Mouse (Mus musculus) cortical plate, adult 2 months (tissue): Measurements from ENCODE around the gene Prkd1. TPM values are rescaled to one million over a fixed set of nuclear protein-coding genes. Genes with fewer than 3 reads are reported as not detected.

ENCODE experiments used
- H3K27ac ChIP-seq: fragments of 200-500 bp; 2 replicates; pipeline ENCODE4 v1.5.1; 2012; ENCODE audit warnings: low read length, control low read depth, inconsistent platforms; ENCODE audit not compliant: insufficient read depth
- H3K4me1 ChIP-seq: fragments of 200-500 bp; 2 replicates; pipeline ENCODE4 v1.6.1; 2011; ENCODE audit warnings: low read length; ENCODE audit not compliant: control insufficient read depth, insufficient read depth
- H3K4me3 ChIP-seq: fragments of 200-500 bp; 2 replicates; pipeline ENCODE4 v1.5.1; 2011; ENCODE audit warnings: mild to moderate bottlenecking, low read length, control low read depth; ENCODE audit not compliant: insufficient read depth
- CTCF ChIP-seq: fragments of 200-500 bp; IDR thresholded peaks from 2 replicates; pipeline ENCODE4 v1.5.1; 2011; ENCODE audit warnings: mild to moderate bottlenecking, control low read depth, low read length; ENCODE audit not compliant: insufficient read depth; ENCODE audit errors: extremely low read depth
- POLR2A ChIP-seq: fragments of 200-500 bp; IDR thresholded peaks from 2 replicates; pipeline ENCODE4 v1.6.1; 2011; ENCODE audit warnings: mild to moderate bottlenecking, low read length, control low read depth; ENCODE audit not compliant: insufficient read depth; ENCODE audit errors: extremely low read depth
- polyA plus RNA-seq: library from polyadenylated mRNA; depleted of rRNA; stranded (reverse); fragments of >200 nt; gene quantifications from 2 replicates; pipeline ENCODE4 v1.2.3, GENCODE M21; 2012

Gene Prkd1
- polyA plus RNA-seq, 1 experiment, result 8.2 TPM

DNA sequence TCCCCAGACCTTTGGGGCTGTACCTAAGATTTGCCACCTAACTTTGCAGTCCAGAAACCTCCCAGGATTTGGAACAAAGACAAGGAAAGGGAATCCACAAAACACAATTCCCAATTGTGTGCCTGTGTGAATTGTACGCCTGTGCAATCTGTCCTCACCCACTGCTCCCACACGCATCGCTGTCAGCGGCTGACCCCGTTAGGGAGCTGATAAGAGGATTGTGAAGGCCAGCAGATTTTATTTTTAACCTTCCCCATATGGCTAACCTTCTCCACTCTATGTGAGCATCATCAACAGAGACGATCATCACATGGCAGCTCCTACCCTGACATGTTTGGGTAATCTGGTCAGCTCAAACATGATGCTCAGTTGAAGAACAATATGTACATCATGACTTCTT, 34.6 kb downstream of the Prkd1 start:
- TF ChIP-seq POLR2A (no peak), CTCF (no peak)
- Histone ChIP-seq H3K4me1 (peaks cover 3% of the 10 kb centered on the region; the same call in 1 of the 2 replicates), H3K27ac (no peak overlapping the region), H3K4me3 (no peak overlapping the region)

DNA sequence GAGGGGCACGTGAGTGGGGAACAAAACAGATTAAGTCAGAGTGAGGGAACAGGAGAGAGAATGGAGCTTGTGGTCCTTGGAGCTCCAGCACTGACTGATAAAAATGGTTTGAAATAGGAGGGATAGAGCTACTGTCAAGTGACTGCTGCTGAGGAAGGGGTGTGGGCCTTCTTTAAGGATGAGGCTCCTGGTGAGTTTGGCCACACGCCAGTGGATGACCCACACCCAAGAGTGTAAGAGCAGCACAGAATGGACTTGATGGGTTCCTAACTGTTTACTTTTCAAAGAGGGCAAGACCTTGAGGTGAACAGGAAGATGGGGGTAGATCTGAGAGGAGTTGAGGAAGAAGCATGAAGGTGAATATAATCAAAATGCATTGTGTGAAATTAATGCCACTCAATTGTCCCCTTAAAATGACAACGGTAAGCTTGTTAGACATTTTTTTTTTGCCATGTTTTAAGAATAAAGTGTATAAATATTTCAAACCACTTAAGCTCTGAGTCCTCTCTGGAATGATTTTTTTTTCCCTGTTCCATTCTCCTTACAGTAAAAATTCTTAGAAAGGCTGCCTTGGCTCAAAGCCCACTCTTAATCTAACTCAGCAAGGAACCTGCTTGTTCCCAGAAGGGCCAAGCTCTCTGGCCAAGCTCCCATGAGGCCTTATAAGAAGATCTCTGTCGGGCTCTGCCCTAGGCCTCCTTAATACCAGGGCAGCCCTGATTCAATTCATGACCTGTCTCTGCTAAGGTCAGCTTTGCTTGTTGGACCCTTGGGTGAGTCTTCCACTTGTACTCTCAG, 42.0 kb downstream of the Prkd1 start:
- Histone ChIP-seq H3K4me3 (no peak overlapping the region), H3K4me1 (no peaks in the 10 kb centered on the region), H3K27ac (no peak overlapping the region)
- TF ChIP-seq POLR2A, result no peak
- no peak for TF ChIP-seq CTCF

- Histone ChIP-seq H3K4me3 (no peak overlapping the region), H3K27ac (no peak overlapping the region)
- no peak for TF ChIP-seq POLR2A
- no peak for TF ChIP-seq CTCF
These were observed 49.5 kb downstream of the Prkd1 start for GRCm38 (mm10) chr12:50599370-50599769.

DNA sequence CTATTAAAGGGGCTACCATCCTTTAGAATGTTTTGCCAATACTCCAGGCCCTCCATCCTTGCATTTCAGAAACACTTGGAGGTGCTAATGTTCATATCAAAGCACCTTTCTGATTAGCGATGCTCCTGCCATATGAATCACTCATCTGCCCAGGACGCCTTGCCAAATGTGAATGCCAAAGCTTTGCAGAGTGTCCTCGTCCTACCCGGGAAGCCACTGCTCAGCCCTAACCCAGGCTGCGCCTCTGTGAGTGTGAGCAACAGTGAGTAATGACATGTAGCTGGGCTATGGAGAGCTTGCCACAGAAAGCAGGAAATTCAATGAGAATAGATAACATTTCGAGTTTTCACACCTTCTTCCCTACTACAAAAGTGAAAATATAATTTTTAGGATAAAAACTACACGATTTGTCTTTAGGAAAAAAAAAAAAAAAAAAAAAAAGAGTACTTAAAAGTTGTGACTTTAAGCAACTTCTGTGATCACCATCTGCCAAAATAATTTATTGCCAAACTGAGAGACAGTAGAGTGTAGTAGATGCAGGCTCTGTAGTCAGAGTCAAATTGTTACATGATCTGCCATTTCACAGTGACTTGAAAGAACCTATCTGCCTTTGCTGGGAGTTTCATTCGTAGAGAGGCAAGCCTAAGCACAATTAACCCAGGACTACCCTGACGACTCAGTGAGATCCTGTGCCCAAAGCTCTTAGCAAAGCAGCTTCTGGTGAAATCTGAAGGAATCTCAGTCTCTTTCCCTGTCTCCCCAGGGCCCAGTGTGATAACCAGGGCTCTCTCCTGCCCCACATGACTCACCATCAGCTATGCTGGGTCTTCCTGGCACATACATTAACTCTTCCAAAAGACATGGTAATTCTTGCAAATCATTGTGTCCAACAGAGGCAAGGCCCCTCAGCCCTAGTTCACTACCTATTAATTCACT, 50.6 kb downstream of the Prkd1 start:
- H3K27ac ChIP-seq, result no peak overlapping the region
- TF ChIP-seq POLR2A (no peak), CTCF (no peak)
- no peak overlapping the region for H3K4me3 ChIP-seq
- H3K4me1 ChIP-seq, result no peaks in the 10 kb centered on the region; the same call in 1 of the 2 replicates

More at GRCm38 (mm10) chr12:50599370-50599769, 49.5 kb downstream of the Prkd1 start:
- no peaks in the 10 kb centered on the region; the same call in 1 of the 2 replicates for H3K4me1 ChIP-seq

DNA sequence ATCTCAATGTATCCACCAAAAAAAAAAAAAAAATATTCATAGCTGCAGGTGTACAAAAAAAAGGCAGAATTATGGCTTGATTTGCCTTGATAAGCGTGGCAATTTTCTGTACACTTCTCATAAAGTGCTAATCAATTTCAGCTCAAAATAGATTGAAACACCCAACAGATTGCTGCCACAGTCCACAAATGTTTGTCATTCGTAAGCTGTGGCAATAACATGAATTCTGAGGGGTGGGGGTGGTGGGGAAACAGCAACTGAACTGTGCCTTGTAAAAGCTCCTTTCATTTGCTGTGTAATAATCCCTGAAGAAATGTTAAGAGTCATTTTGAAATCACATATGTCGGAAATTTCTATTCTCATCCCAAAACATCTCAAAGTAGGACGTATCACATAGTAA, 51.4 kb downstream of the Prkd1 start:
- no peak overlapping the region for H3K27ac ChIP-seq
- no peak overlapping the region for H3K4me3 ChIP-seq
- no peak for TF ChIP-seq CTCF
- TF ChIP-seq POLR2A, result no peak
- no peaks in the 10 kb centered on the region; the same call in 1 of the 2 replicates for H3K4me1 ChIP-seq

DNA sequence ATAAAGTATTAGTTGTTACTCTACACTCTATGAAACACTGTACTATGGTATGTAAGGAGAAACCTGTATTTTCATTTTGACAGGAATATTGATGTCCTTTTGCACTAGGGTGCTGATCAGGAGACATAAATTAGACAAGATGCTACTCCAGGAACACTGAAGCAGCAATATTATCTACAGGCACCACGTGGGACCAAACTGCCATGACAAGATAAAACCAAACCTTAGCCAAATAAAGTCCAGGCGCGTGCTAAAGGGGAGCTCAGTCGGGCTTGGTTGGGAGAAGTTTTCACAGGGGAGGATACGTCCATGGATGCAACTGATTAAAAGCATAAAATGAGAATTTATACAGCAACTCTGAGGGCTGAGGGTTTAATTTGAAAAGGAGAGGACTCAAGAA, 53.1 kb downstream of the Prkd1 start:
- H3K27ac ChIP-seq, result no peak overlapping the region
- H3K4me1 ChIP-seq, result no peaks in the 10 kb centered on the region; the same call in 1 of the 2 replicates
- TF ChIP-seq CTCF, result no peak
- TF ChIP-seq POLR2A, result no peak
- no peak overlapping the region for H3K4me3 ChIP-seq

DNA sequence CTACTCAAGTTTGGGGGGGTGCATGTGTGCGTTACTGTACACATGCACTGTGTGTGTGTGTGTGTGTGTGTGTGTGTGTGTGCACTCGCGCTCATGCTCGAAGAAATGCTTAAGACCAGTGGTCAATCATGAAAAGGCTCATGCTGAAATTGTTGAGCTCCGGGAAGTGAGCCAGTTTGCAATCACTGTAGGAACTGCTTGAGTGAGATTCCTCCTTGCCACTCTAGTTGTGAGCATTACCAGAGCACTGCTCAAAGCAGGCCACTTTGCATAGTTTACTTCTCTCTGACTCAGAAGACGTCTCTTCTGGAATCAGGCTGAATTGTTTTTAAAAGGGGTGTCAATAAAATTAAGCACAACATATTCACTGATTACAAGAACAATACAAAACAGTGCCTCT, 54.4 kb downstream of the Prkd1 start:
- Histone ChIP-seq H3K27ac (no peak overlapping the region), H3K4me3 (no peak overlapping the region), H3K4me1 (no peaks in the 10 kb centered on the region; the same call in 1 of the 2 replicates)
- TF ChIP-seq POLR2A, result no peak
- TF ChIP-seq CTCF, result no peak

DNA sequence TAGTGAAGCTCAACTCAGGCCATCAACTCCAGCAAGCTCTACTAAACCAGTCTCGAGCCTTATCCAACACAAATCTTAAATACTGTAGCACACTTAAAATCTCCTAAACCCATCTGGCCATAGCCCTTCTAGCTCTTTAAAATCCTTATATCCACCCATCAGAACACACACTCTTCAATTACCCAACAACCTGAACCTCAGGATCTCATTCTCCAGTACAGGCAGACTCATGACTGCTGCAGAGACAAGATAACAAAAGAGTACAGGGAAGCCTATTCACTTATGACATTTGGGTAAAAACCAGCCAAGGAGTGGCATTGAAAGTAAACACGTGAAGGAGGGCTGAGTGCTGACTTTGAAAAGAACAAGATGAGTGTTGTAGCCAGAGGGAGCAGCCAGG, 55.4 kb downstream of the Prkd1 start:
- TF ChIP-seq POLR2A (no peak), CTCF (no peak)
- no peaks in the 10 kb centered on the region; the same call in 1 of the 2 replicates for H3K4me1 ChIP-seq

DNA sequence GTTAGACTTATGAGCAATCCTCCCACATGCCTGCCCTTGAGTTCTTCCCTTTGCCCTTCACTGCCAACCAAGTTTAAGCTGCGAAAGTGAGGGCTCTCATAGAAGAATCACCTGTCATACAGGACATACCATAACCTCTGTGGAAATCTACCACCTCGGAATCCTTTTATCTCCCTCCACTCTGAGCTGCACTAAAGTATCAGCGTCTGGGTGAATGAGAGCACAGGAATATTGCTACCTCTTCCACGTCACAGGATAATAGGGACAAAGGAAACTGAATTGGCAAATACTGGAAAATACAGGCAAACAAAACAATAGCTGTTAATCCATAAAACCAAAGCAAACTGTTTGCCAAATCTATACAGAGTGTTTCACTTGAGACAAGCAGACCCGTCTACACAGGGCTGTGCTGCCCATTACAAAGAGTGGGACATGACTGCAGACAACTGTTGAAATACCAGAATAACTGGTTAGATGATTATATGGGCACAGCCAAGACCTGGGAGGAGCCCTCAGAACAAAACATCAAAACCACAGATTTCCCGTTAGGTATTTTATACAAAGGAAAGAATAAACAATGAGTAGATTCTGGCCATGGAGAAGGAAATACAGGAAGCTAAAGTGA, 60.6 kb downstream of the Prkd1 start:
- Histone ChIP-seq H3K4me3 (no peak overlapping the region), H3K27ac (no peak overlapping the region), H3K4me1 (no peaks in the 10 kb centered on the region)
- TF ChIP-seq POLR2A (no peak), CTCF (no peak)

More for the DNA sequence above, 55.4 kb downstream of the Prkd1 start:
- Histone ChIP-seq H3K4me3 (no peak overlapping the region), H3K27ac (no peak overlapping the region)
